Mouse (Mus musculus) B cell, adult 62 days (primary cell): ENCODE data around the gene Rhbdd1. TPM values are rescaled to one million over a fixed set of nuclear protein-coding genes. Genes with fewer than 3 reads are reported as not detected.

ENCODE experiments used
- total RNA-seq: library from RNA; stranded (reverse); gene quantifications from 4 replicates; pipeline ENCODE4 v1.2.4, GENCODE M21; 2023

The Rhbdd1 gene
- 17.1 to 20.0 TPM (median 18.2 TPM) in 4 replicates for total RNA-seq

GRCm38 (mm10) chr1:82316111-82316745 lies at the start of gene Rhbdd1:
Gene Rhbdd1 (plus strand): TSS chr1:82316452.

GRCm38 (mm10) chr1:82291151-82291797 lies 25.0 kb upstream of the Rhbdd1 start, which contains the start of gene Irs1:
Gene Irs1 (minus strand): TSS chr1:82291416.

Other genes with a start within 250 kb of the Rhbdd1 start
- not detected in 4 replicates for gene Gm9747, start 83.3 kb upstream of the Rhbdd1 start, total RNA-seq
- gene Irs1, start 25.0 kb upstream of the Rhbdd1 start, total RNA-seq: 0.24 to 0.32 TPM (median 0.29 TPM) in 4 replicates